Mouse (Mus musculus) stomach, postnatal 0 days (tissue): ENCODE results near the gene Cst7.

ENCODE experiments used
- CTCF ChIP-seq: IDR thresholded peaks from 2 replicates; pipeline ENCODE4 v1.5.1; 2016; ENCODE audit warnings: antibody characterized with exemption, low read depth, mild to moderate bottlenecking, moderate library complexity
- EP300 ChIP-seq: optimal IDR thresholded peaks from 2 replicates; pipeline ENCODE3; 2016; ENCODE audit warnings: antibody characterized with exemption

DNA sequence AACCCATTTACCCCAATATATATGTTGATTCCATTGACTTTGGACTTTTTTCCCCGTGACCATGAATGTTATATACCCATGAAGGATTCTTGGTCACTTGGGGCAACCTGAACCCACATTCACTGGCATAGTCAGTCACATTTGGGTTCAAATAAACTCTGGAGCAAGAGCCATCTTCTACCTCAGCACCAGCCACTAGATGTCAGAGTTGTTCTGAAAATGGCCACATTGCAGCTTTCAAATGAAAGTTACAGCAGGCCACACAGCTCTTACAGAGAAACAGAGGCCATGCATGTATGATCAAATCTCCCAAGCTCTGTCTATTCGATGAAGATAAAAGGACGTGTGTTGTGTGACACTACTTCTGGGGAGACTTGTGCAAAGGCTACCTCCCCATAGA is 11.6 kb upstream of the Cst7 start:
- TF ChIP-seq CTCF = peak; percentile 72
- no peak for TF ChIP-seq EP300
